ENCODE assay signal across 8 mouse cellular contexts in the genomic region with DNA sequence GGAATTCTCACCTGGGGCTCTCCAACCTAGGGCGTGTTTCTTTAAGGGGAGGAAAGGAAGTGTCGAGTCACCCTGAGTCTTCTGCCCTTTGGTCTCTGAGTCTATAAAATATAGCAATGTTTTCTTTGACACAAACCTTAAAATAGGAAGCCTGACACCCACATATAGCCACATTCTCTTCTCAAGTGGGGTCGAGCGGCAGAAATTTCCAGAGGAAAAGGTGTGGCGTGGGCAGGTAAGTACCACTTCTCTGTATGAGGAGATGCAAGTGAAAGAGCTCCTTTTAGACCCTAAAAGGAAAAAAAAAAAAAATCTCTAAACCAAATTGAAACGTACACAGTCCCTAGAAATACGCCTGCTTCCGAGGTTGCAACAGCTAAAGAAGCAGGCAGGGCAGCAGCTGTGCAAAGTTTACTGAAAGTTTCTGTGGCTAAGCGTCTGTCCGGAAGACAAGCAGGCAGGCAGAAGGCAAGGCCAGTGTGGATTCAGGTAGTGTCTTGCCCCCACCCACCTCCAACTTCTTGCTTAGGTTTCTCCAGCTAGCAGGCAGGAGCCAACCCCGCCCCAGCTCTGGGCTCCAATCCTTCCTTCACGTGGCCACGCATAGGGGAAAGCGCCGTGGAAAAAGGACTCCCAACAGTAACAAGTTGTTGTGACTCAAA.
DNase-seq lines count a peak whose midpoint lies in the region; ATAC-seq and TF ChIP-seq lines count a peak whose summit lies in the region.

No protein-coding gene starts in this region.

- H3K9ac ChIP-seq in hindbrain, postnatal 0 days (replicated peaks; ENCODE audit: low read length), result peak overlapping the region; percentile 38; the same call in 1 of the 2 replicates

- no peak for TF ChIP-seq CTCF in testis, adult 2 months (IDR thresholded peaks at IDR 0.05; ENCODE audit: control insufficient read depth, insufficient read depth, insufficient replicate concordance, low read depth, low read length)
- no peak for TF ChIP-seq CTCF in cortical plate, adult 2 months (IDR thresholded peaks at IDR 0.05; ENCODE audit: extremely low read depth, insufficient read depth, low read length)
- no peak for TF ChIP-seq CTCF in hindbrain, postnatal 0 days (IDR thresholded peaks at IDR 0.05; ENCODE audit: low read depth)
- TF ChIP-seq CTCF in thymus, adult 2 months (IDR thresholded peaks at IDR 0.05; ENCODE audit: borderline replicate concordance, control insufficient read depth, extremely low read depth, insufficient read depth, low read length, poor library complexity), result no peak

- peak overlapping the region; percentile 99 for H3K4me2 ChIP-seq in hindbrain, postnatal 0 days (ENCODE audit: low read depth, low read length)

- H3K4me3 ChIP-seq in testis, adult 2 months (ENCODE audit: control insufficient read depth, low read depth, low read length), result peak overlapping the region; percentile 85
- H3K4me3 ChIP-seq in cortical plate, adult 2 months (ENCODE audit: insufficient read depth, low read length), result peak overlapping the region; percentile 38
- H3K4me3 ChIP-seq in hindbrain, postnatal 0 days (ENCODE audit: low read length), result peak overlapping the region; percentile 44
- H3K4me3 ChIP-seq in thymus, adult 2 months (ENCODE audit: control insufficient read depth, insufficient read depth, low read length), result peak overlapping the region; percentile 56

- no peaks in the 10 kb centered on the region for H3K36me3 ChIP-seq in testis, adult 2 months (ENCODE audit: control insufficient read depth, insufficient read depth, low read length)
- H3K36me3 ChIP-seq in hindbrain, postnatal 0 days (ENCODE audit: insufficient read depth, low read length), result no peaks in the 10 kb centered on the region
- H3K36me3 ChIP-seq in thymus, adult 2 months (ENCODE audit: control insufficient read depth, insufficient read depth, low read length), result no peaks in the 10 kb centered on the region

- peaks cover 12% of the 10 kb centered on the region for H3K4me1 ChIP-seq in testis, adult 2 months (ENCODE audit: control insufficient read depth, insufficient read depth, low read length)
- H3K4me1 ChIP-seq in cortical plate, adult 2 months (ENCODE audit: control insufficient read depth, insufficient read depth, low read length), result no peaks in the 10 kb centered on the region; the same call in none of the 2 replicates
- no peaks in the 10 kb centered on the region; the same call in 1 of the 2 replicates for H3K4me1 ChIP-seq in hindbrain, postnatal 0 days (ENCODE audit: insufficient read depth, low read length)
- peaks cover 7% of the 10 kb centered on the region; the same call in 1 of the 2 replicates for H3K4me1 ChIP-seq in thymus, adult 2 months (replicated peaks; ENCODE audit: control insufficient read depth, insufficient read depth, low read length)

- no peak for DNase-seq in testis, postnatal 10 days (ENCODE audit: low spot score)
- DNase-seq in hindbrain, postnatal 0 days (ENCODE audit: low spot score), result no peak
- DNase-seq in lung, postnatal 36 days, result peak; percentile 75
- peak; percentile 41 for DNase-seq in thymus, adult 2 months
- no peak for DNase-seq in Muller cell, postnatal 12 days (ENCODE audit: inconsistent ontology term)

- peak overlapping the region; percentile 68 for H3K27ac ChIP-seq in testis, adult 2 months (ENCODE audit: control insufficient read depth, insufficient read depth, low read depth, low read length)
- no peak overlapping the region for H3K27ac ChIP-seq in cortical plate, adult 2 months (ENCODE audit: insufficient read depth, low read length)
- peak overlapping the region; percentile 43 for H3K27ac ChIP-seq in hindbrain, postnatal 0 days
- peak overlapping the region; percentile 19; the same call in 1 of the 2 replicates for H3K27ac ChIP-seq in thymus, adult 2 months (ENCODE audit: control insufficient read depth, insufficient read depth, low read length)

- TF ChIP-seq POLR2A in testis, adult 2 months (IDR thresholded peaks at IDR 0.05; ENCODE audit: control insufficient read depth, low read depth, low read length), result no peak
- TF ChIP-seq POLR2A in cortical plate, adult 2 months (IDR thresholded peaks at IDR 0.05; ENCODE audit: extremely low read depth, insufficient read depth, low read length), result no peak
- TF ChIP-seq POLR2A in thymus, adult 2 months (IDR thresholded peaks at IDR 0.05; ENCODE audit: control insufficient read depth, extremely low read depth, insufficient read depth, low read length, poor library complexity), result no peak

- 20% methylated on average over 15 of the region's 15 CpGs for WGBS in hindbrain, postnatal 0 days
- WGBS in thymus, adult 2 months, result under 1% methylated on average over 15 of the region's 15 CpGs

- no peak for ATAC-seq in hindbrain, postnatal 0 days
- no peak for ATAC-seq in frontal cortex, adult (ENCODE audit: low TSS enrichment)

- H3K9me3 ChIP-seq in hindbrain, postnatal 0 days (ENCODE audit: low read length), result no peaks in the 10 kb centered on the region

- no peaks in the 10 kb centered on the region for H3K27me3 ChIP-seq in testis, adult 2 months (ENCODE audit: control insufficient read depth, insufficient read depth, low read length)
- no peaks in the 10 kb centered on the region for H3K27me3 ChIP-seq in hindbrain, postnatal 0 days (ENCODE audit: insufficient read depth, low read length)
- H3K27me3 ChIP-seq in thymus, adult 2 months (ENCODE audit: control insufficient read depth, insufficient read depth, low read length), result no peaks in the 10 kb centered on the region

Comparison
In these comparisons a context has a peak if more than half of its experiments do, and no peak if none do; other contexts are left out.
1. DNase-seq: peak in lung, postnatal 36 days (single experiment) and thymus, adult 2 months (single experiment); none in testis, postnatal 10 days (single experiment), hindbrain, postnatal 0 days (single experiment) and Muller cell, postnatal 12 days (single experiment).
2. Peak in every context shown above with its lines, with median percentiles within 50 percentile points of each other: H3K4me3 ChIP-seq.